Mouse (Mus musculus) kidney, adult 2 months (tissue): ENCODE data around the gene Pnpla8. TPM values are rescaled to one million over a fixed set of nuclear protein-coding genes. Genes with fewer than 3 reads are reported as not detected.

ENCODE experiments used
- DNase-seq: peaks from one replicate; pipeline ENCODE4 v3.0.0; 2021
- H3K27ac ChIP-seq: fragments of 200-500 bp; 2 replicates; pipeline ENCODE4 v1.5.1; 2012; ENCODE audit warnings: low read depth, low read length, control low read depth, inconsistent platforms; ENCODE audit not compliant: insufficient read depth
- H3K27me3 ChIP-seq: fragments of 200-500 bp; replicated peaks from 2 replicates; pipeline ENCODE4 v1.6.1; 2012; ENCODE audit warnings: mild to moderate bottlenecking, moderate library complexity, low read length, inconsistent platforms; ENCODE audit not compliant: control insufficient read depth, insufficient read depth
- H3K36me3 ChIP-seq: fragments of 200-500 bp; 2 replicates; pipeline ENCODE4 v1.6.1; 2012; ENCODE audit warnings: mild to moderate bottlenecking, moderate library complexity, low read length, inconsistent platforms; ENCODE audit not compliant: control insufficient read depth, insufficient read depth
- H3K4me1 ChIP-seq: fragments of 200-500 bp; 2 replicates; pipeline ENCODE4 v1.6.1; 2011; ENCODE audit warnings: low read length; ENCODE audit not compliant: control insufficient read depth, insufficient read depth
- H3K4me3 ChIP-seq: fragments of 200-500 bp; 2 replicates; pipeline ENCODE4 v1.5.1; 2011; ENCODE audit warnings: mild to moderate bottlenecking, low read depth, low read length, control low read depth; ENCODE audit not compliant: insufficient read depth
- CTCF ChIP-seq: fragments of 200-500 bp; conservative IDR thresholded peaks from 2 replicates; pipeline ENCODE4 v1.5.1; 2011; ENCODE audit warnings: low read depth, mild to moderate bottlenecking, control low read depth, low read length, moderate library complexity, mixed read lengths; ENCODE audit not compliant: insufficient read depth, insufficient read length
- POLR2A ChIP-seq: fragments of 200-500 bp; IDR thresholded peaks from one replicate; pipeline ENCODE4 v1.6.1; 2011; ENCODE audit warnings: low read depth, low read length, control low read depth
- WGBS: fragments of 180-500 bp; shearing (Covaris S2); methylation state at CpG from one replicate; pipeline ENCODE4 v1.1.7; 2018; 5-methylcytosine and 5-hydroxymethylcytosine counted together
- polyA plus RNA-seq: library from polyadenylated mRNA; depleted of rRNA; stranded (reverse); fragments of >200 nt; gene quantifications from 2 replicates; pipeline ENCODE4 v1.2.3, GENCODE M21; 2012; rRNA removed

Pnpla8 gene
- polyA plus RNA-seq, 1 experiment, result 29.3 TPM

- no peak for DNase-seq
- Histone ChIP-seq H3K4me1 (no peaks in the 10 kb centered on the region), H3K27me3 (no peaks in the 10 kb centered on the region), H3K36me3 (no peaks in the 10 kb centered on the region), H3K4me3 (no peak overlapping the region), H3K27ac (no peak overlapping the region)
- TF ChIP-seq CTCF (no peak), POLR2A (no peak)
- 78% methylated on average over 4 of the region's 4 CpGs for WGBS
These were observed 133.9 kb downstream of the Pnpla8 start for GRCm38 (mm10) chr12:44355116-44355515.

GRCm38 (mm10) chr12:44357460-44357859 lies 136.3 kb downstream of the Pnpla8 start:
- WGBS, result 56% methylated on average over 3 of the region's 3 CpGs
- TF ChIP-seq POLR2A (no peak), CTCF (no peak)

GRCm38 (mm10) chr12:44357881-44358280 lies 136.7 kb downstream of the Pnpla8 start:
- no peak for DNase-seq
- WGBS, result 93% methylated on average over 1 of the region's 1 CpGs
- Histone ChIP-seq H3K36me3 (no peaks in the 10 kb centered on the region), H3K27me3 (no peaks in the 10 kb centered on the region), H3K27ac (no peak overlapping the region), H3K4me1 (no peaks in the 10 kb centered on the region), H3K4me3 (no peak overlapping the region)
- no peak for TF ChIP-seq CTCF
- no peak for TF ChIP-seq POLR2A

More at GRCm38 (mm10) chr12:44357460-44357859, 136.3 kb downstream of the Pnpla8 start:
- Histone ChIP-seq H3K36me3 (no peaks in the 10 kb centered on the region), H3K4me3 (no peak overlapping the region), H3K27me3 (no peaks in the 10 kb centered on the region), H3K27ac (no peak overlapping the region), H3K4me1 (no peaks in the 10 kb centered on the region)
- no peak for DNase-seq

GRCm38 (mm10) chr12:44371076-44371710 lies 150.0 kb downstream of the Pnpla8 start:
- Histone ChIP-seq H3K27ac (no peak overlapping the region), H3K36me3 (no peaks in the 10 kb centered on the region), H3K27me3 (no peaks in the 10 kb centered on the region), H3K4me3 (no peak overlapping the region), H3K4me1 (no peaks in the 10 kb centered on the region)
- no peak for DNase-seq
- TF ChIP-seq CTCF, result no peak
- no peak for TF ChIP-seq POLR2A
- 59% methylated on average over 3 of the region's 3 CpGs for WGBS

Other genes starting within 250 kb of the Pnpla8 start
- 4.5 and 7.1 TPM in 2 replicates for gene Dnajb9, start 11.0 kb upstream of the Pnpla8 start, polyA plus RNA-seq
- 0.56 and 0.59 TPM in 2 replicates for gene Nrcam, start 107.5 kb downstream of the Pnpla8 start, polyA plus RNA-seq